Mouse (Mus musculus): Measurements from ENCODE around the gene Rnf166. TPM values are rescaled to one million over a fixed set of nuclear protein-coding genes. Genes with fewer than 3 reads are reported as not detected.

Gene Rnf166
- polyA plus RNA-seq, 1 experiment = 1.8 TPM

DNA sequence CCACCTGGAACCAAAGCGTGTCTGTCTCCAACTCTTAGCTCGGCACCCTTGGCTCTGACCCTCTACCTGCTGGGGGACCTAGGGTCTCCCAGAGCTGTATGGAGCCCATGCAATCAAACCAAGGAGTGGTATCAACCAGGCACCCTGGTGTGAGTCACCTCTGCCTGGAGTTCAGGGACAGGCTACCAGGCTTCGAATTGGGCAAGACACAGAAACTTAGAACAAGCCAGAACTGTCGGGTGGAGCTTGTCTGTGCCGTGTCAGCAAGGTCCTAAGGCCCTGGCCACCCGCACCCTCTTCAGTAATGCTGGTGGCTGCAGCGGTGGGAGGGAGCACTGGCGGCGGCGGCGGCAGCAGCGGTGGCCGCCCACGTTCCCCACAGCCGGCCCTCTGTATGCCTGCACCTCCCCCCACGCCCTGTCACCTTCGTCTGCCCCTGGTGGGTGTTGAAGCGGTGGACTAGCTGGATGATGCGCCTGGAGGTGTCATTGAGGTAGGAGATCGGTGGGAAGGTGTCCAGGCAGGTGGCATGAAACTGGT, 39.2 kb downstream of the Rnf166 start:
- no peak overlapping the region for H3K4me3 ChIP-seq (replicated peaks)
- TF ChIP-seq TAL1 (IDR thresholded peaks at IDR 0.05; ENCODE audit: low read length) (no peak), GATA1 (IDR thresholded peaks at IDR 0.05; ENCODE audit: low read length) (no peak)
- peaks cover 9% of the 10 kb centered on the region for H3K9me3 ChIP-seq (ENCODE audit: control insufficient read depth, low read length)
- peaks cover 18% of the 10 kb centered on the region for H3K27me3 ChIP-seq (ENCODE audit: control insufficient read depth)
- H3K4me1 ChIP-seq (ENCODE audit: control insufficient read depth) = peaks cover 28% of the 10 kb centered on the region
- peaks cover 43% of the 10 kb centered on the region for H3K36me3 ChIP-seq (ENCODE audit: control insufficient read depth)

DNA sequence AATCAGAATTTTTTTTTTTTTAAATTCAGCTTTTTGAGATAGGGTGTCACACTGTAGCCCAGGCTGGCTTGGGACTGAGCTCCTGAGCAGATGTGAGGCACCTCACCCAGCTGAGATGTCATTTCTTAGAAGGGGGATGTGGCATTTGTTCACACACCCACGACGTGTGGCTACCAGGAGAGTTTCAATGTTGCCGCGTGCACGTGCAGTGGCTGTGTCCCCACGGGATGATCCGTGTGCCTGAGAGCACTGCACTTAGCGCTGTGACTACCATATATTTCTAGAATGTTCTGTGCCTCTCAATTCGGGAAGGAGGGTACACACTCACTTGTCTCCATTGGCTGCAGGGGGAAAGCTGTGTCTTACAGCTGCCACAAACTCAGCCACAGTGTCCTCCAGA, 39.7 kb downstream of the Rnf166 start:
- Histone ChIP-seq H3K36me3 (ENCODE audit: control insufficient read depth) (peaks cover 43% of the 10 kb centered on the region), H3K4me1 (ENCODE audit: control insufficient read depth) (peaks cover 28% of the 10 kb centered on the region), H3K9me3 (ENCODE audit: control insufficient read depth, low read length) (peaks cover 9% of the 10 kb centered on the region), H3K4me3 (replicated peaks) (no peak overlapping the region), H3K27me3 (ENCODE audit: control insufficient read depth) (peaks cover 20% of the 10 kb centered on the region)
- no peak for TF ChIP-seq GATA1 (IDR thresholded peaks at IDR 0.05; ENCODE audit: low read length)
- no peak for TF ChIP-seq TAL1 (IDR thresholded peaks at IDR 0.05; ENCODE audit: low read length)

DNA sequence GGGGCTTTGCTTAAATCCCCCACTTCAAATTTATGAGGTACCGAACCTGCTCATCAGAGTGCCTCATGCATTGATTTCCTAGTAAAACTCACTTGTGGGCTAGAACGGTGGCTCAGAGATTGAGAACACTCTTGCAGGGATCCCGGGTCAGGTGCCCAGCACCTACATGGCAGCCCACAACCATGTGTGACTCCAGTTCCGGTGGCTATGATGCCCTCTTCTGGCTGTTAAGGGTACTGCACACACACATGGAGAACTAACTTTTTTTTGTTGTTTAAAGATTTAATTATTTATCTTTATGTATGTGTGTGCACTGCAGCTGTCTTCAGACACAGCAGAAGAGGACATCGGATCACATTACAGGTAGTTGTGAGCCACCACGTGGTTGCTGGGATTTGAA, 40.5 kb downstream of the Rnf166 start:
- peaks cover 9% of the 10 kb centered on the region for H3K9me3 ChIP-seq (ENCODE audit: control insufficient read depth, low read length)
- H3K36me3 ChIP-seq (ENCODE audit: control insufficient read depth) = peaks cover 43% of the 10 kb centered on the region
- H3K27me3 ChIP-seq (ENCODE audit: control insufficient read depth) = peaks cover 20% of the 10 kb centered on the region
- TF ChIP-seq GATA1 (IDR thresholded peaks at IDR 0.05; ENCODE audit: low read length) = no peak
- no peak for TF ChIP-seq TAL1 (IDR thresholded peaks at IDR 0.05; ENCODE audit: low read length)
- H3K4me1 ChIP-seq (ENCODE audit: control insufficient read depth) = peaks cover 28% of the 10 kb centered on the region
- H3K4me3 ChIP-seq (replicated peaks) = no peak overlapping the region

DNA sequence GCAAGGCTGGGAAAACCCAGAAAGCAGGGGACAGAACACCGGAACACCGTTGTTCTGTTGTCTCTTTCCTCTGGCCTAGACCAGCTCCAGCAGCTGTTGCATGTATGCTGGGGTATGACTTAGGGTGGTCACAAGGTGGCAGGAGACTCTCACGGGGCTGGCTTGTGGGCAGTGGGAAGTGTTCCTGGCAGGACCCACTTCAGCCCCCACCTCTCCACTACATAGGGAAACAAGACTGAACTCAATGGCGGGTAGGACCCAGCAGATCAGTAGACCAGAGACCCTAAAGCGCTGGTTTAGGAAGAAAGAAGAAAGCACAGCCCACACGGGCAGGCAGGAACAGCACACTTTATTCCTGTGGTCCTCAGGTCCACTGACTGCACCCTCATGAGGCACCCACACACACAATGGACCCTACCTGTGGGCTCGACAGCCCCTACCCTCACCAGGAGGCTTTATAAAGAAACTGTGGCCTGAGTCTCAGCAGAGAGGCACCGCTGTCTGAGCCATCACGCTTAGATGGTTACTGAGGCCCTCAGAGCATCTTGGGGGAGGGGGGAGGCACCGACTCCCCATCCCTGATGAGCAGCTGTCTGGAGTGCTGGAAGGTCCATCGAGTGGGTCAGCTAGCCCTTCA, 42.5 kb downstream of the Rnf166 start:
- Histone ChIP-seq H3K9me3 (ENCODE audit: control insufficient read depth, low read length) (peaks cover 5% of the 10 kb centered on the region), H3K36me3 (ENCODE audit: control insufficient read depth) (peaks cover 28% of the 10 kb centered on the region), H3K27me3 (ENCODE audit: control insufficient read depth) (peaks cover 20% of the 10 kb centered on the region), H3K4me3 (replicated peaks) (no peak overlapping the region), H3K4me1 (ENCODE audit: control insufficient read depth) (peaks cover 24% of the 10 kb centered on the region)
- TF ChIP-seq GATA1 (IDR thresholded peaks at IDR 0.05; ENCODE audit: low read length) (no peak), TAL1 (IDR thresholded peaks at IDR 0.05; ENCODE audit: low read length) (no peak)

DNA sequence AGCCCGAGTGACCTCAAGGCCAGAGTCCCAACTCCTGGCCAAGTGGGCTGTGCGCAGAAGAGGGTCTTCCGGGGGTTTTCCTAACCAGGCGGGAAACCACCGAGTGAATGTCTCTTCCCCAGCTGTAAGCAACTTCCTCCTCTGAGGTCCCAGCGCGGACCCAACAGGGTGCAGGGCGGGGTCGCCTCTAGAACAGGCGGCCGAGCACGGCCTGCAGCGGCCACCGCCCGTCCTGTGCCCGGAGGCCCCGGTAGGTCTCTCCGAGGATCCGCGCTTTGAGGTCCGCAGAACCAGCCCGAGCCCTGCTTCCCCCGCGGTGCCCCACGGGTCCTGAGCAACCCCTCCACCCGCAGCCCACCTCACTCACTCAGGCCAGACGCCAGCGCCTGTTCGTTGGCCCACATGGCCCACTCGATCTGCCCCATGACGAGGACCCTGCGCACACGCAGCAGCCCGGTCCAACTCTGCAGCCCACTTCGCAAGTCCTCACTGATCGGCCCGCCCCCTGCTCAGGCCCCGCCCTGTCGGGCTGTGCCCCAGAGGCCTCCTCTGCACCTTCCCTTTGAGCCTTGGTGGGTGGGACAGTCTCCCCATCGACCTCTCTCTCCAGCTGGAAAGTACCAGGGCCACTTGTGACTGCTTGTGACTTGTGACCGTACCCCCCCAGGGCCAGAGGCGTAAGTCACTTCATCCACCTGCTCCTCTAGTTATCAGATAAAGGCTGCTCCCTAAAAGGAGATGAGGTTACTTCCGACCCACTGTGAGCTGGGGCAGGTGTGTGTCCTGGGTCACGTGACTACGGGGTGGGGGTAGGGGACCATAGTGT, 43.2 kb downstream of the Rnf166 start, which contains the start of gene Cyba:
Cyba (minus strand) TSS at position 488 of the 826 bp plus-strand sequence.
- Histone ChIP-seq H3K9me3 (ENCODE audit: control insufficient read depth, low read length) (peaks cover 5% of the 10 kb centered on the region), H3K36me3 (ENCODE audit: control insufficient read depth) (peaks cover 24% of the 10 kb centered on the region), H3K4me1 (ENCODE audit: control insufficient read depth) (peaks cover 22% of the 10 kb centered on the region), H3K4me3 (replicated peaks) (peak within 1 kb of the TSS; percentile 60), H3K27me3 (ENCODE audit: control insufficient read depth) (peaks cover 20% of the 10 kb centered on the region)
- no peak for TF ChIP-seq TAL1 (IDR thresholded peaks at IDR 0.05; ENCODE audit: low read length)
- no peak for TF ChIP-seq GATA1 (IDR thresholded peaks at IDR 0.05; ENCODE audit: low read length)

DNA sequence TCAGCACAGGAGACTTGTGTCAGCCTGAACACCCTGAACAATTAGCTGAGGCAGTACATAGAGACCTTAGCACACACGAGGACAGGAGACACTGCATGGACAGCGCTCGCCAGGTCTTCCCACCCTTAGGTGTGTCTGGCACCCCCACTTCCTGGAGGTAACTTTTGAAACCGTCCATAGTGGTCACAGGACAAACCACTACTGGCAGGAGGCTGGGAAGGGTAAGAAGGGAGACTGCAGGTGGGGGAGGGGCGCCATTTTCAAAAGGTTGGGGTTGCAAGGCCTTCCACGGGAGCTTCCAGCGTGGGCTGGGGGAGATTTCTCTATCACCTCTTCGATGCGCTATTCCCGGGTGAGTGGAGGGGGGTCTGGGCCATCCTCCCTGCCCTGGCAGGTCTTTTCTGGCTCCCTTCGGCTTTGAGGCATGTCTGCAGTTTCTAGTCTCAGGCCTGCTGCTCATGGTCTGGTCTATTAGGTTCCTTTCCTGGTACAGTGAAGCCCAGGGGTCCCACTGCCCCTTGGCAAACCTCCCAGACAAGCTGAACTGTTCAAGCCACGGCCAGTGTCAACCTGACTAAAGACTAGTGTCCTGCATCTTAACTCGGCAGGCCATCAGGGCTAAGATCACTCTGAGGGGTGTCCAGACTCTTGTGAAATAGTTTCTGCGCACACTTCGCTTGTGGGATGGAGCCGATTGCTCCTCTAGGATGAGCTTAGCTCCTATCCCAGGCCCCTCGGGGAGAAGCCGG, 44.0 kb downstream of the Rnf166 start:
- Histone ChIP-seq H3K4me1 (ENCODE audit: control insufficient read depth) (peaks cover 20% of the 10 kb centered on the region), H3K36me3 (ENCODE audit: control insufficient read depth) (peaks cover 20% of the 10 kb centered on the region), H3K27me3 (ENCODE audit: control insufficient read depth) (peaks cover 20% of the 10 kb centered on the region), H3K9me3 (ENCODE audit: control insufficient read depth, low read length) (peaks cover 5% of the 10 kb centered on the region), H3K4me3 (replicated peaks) (peak overlapping the region; percentile 60)
- TF ChIP-seq GATA1 (IDR thresholded peaks at IDR 0.05; ENCODE audit: low read length) (no peak), TAL1 (IDR thresholded peaks at IDR 0.05; ENCODE audit: low read length) (no peak)

DNA sequence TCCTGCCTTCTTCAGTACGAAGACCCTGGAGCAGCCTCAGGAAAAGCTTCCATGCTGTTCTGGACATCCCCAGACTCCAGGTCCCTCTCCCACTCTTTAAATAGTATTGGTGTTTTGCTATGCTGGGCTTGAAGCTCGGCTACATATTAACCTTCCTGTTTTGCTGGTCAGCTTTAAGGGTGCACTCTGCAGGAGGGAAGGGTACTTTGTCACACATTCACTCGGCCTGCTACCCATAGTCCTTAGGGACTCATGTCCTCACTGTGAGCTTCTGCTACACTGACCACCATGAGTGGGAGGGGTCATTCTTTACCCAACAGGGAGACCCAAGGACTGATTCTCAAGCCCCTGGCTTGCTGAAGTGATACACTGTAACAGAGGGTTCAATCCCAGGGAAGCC, 45.2 kb downstream of the Rnf166 start:
- peaks cover 20% of the 10 kb centered on the region for H3K27me3 ChIP-seq (ENCODE audit: control insufficient read depth)
- H3K4me3 ChIP-seq (replicated peaks) = no peak overlapping the region
- no peak for TF ChIP-seq GATA1 (IDR thresholded peaks at IDR 0.05; ENCODE audit: low read length)
- no peak for TF ChIP-seq TAL1 (IDR thresholded peaks at IDR 0.05; ENCODE audit: low read length)
- H3K4me1 ChIP-seq (ENCODE audit: control insufficient read depth) = peaks cover 20% of the 10 kb centered on the region
- H3K9me3 ChIP-seq (ENCODE audit: control insufficient read depth, low read length) = peaks cover 5% of the 10 kb centered on the region
- H3K36me3 ChIP-seq (ENCODE audit: control insufficient read depth) = peaks cover 12% of the 10 kb centered on the region; the same call in 1 of the 2 replicates

DNA sequence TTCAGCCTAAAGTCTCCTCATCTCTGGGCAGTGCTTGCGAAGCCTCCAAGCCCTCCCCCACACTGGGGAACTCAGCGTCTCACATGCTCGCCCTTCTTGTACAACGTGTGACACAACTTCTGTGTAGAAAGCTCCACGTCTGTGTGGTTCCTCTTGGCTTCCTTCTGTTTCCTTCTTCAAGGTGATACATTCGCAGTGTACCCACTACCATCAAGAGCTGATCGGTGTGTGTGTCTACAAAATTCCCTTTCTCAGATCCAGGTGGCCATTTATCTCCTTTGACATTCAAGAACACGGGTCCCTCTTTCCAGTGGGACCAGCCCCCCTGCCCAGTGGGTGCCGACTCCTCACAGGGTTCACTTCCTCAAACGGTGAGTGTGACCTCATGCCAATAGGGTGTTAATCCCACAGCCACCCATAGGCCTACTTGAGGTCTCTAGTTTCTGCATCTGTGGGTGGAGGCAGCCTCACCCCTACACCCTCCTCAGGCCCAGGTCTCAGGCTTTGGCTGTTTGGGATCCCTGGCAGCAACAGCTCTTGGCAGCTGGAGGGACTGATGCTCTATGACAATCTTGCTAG, 45.7 kb downstream of the Rnf166 start:
- Histone ChIP-seq H3K4me1 (ENCODE audit: control insufficient read depth) (peaks cover 20% of the 10 kb centered on the region), H3K9me3 (ENCODE audit: control insufficient read depth, low read length) (no peaks in the 10 kb centered on the region), H3K36me3 (ENCODE audit: control insufficient read depth) (peaks cover 12% of the 10 kb centered on the region; the same call in 1 of the 2 replicates), H3K27me3 (ENCODE audit: control insufficient read depth) (peaks cover 20% of the 10 kb centered on the region), H3K4me3 (replicated peaks) (no peak overlapping the region)
- TF ChIP-seq GATA1 (IDR thresholded peaks at IDR 0.05; ENCODE audit: low read length) (no peak), TAL1 (IDR thresholded peaks at IDR 0.05; ENCODE audit: low read length) (no peak)

Measured in erythroblast, embryonic 14.5 days (primary cell).